Mouse (Mus musculus): ENCODE results near the gene BC049352. TPM values are rescaled to one million over a fixed set of nuclear protein-coding genes. Genes with fewer than 3 reads are reported as not detected.

The BC049352 gene
- polyA plus RNA-seq, 1 experiment: not detected

- H3K4me3 ChIP-seq (ENCODE audit: insufficient read depth, poor library complexity, severe bottlenecking): no peak overlapping the region
- TF ChIP-seq USF1 (IDR thresholded peaks at IDR 0.05; ENCODE audit: low read depth) (no peak), FOSL1 (IDR thresholded peaks at IDR 0.05; ENCODE audit: insufficient read depth, low read length, poor library complexity, severe bottlenecking) (no peak), MYOG (IDR thresholded peaks at IDR 0.05; ENCODE audit: control insufficient read depth, extremely low read depth, insufficient read length) (no peak), MAX (IDR thresholded peaks at IDR 0.05) (no peak), MYOD1 (IDR thresholded peaks at IDR 0.05; ENCODE audit: control insufficient read depth, insufficient read length, low read depth) (no peak), CEBPB (IDR thresholded peaks at IDR 0.05; ENCODE audit: low read depth) (no peak), CTCF (IDR thresholded peaks at IDR 0.05; ENCODE audit: control insufficient read depth, insufficient read depth, insufficient read length) (no peak)
- peaks cover 6% of the 10 kb centered on the region for H3K27me3 ChIP-seq (ENCODE audit: control insufficient read depth, insufficient read depth, insufficient read length)
- no peaks in the 10 kb centered on the region for H3K79me3 ChIP-seq (ENCODE audit: low read depth)
- no peaks in the 10 kb centered on the region for H3K36me3 ChIP-seq (ENCODE audit: control insufficient read depth, insufficient read depth)
- no peak overlapping the region for H3ac ChIP-seq (ENCODE audit: control insufficient read depth, insufficient read length, low read depth)
- no peaks in the 10 kb centered on the region for H3K79me2 ChIP-seq (ENCODE audit: control insufficient read depth, insufficient read depth)
These were observed 33.8 kb downstream of the BC049352 start for GRCm38 (mm10) chr9:45215526-45216179.

DNA sequence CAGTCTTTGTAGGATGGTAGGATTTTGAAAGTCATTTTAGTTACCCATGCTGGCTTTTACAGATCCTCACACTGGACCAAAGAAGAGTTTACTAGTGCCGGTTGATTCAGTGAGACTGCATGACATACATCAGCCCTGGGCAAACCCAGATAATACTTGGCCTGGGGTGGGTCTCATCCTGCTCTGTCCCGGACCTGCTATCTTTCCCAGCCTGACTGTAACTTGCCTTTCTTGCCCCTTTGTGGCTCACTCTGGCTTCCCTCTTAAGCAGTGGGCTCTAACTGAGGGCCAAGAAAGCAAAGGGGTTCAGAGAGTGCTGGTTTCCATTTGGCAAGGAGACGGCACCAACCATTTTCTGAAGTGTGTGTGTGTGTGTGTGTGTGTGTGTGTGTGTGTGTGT lies 37.8 kb downstream of the BC049352 start:
- peaks cover 6% of the 10 kb centered on the region for H3K27me3 ChIP-seq (ENCODE audit: control insufficient read depth, insufficient read depth, insufficient read length)
- TF ChIP-seq FOSL1 (IDR thresholded peaks at IDR 0.05; ENCODE audit: insufficient read depth, low read length, poor library complexity, severe bottlenecking) (no peak), CEBPB (IDR thresholded peaks at IDR 0.05; ENCODE audit: low read depth) (no peak), CTCF (IDR thresholded peaks at IDR 0.05; ENCODE audit: control insufficient read depth, insufficient read depth, insufficient read length) (no peak), MYOG (IDR thresholded peaks at IDR 0.05; ENCODE audit: control insufficient read depth, extremely low read depth, insufficient read length) (no peak), MYOD1 (IDR thresholded peaks at IDR 0.05; ENCODE audit: control insufficient read depth, insufficient read length, low read depth) (no peak), MAX (IDR thresholded peaks at IDR 0.05) (no peak), USF1 (IDR thresholded peaks at IDR 0.05; ENCODE audit: low read depth) (no peak)
- H3K79me3 ChIP-seq (ENCODE audit: low read depth): no peaks in the 10 kb centered on the region
- no peaks in the 10 kb centered on the region for H3K36me3 ChIP-seq (ENCODE audit: control insufficient read depth, insufficient read depth)
- no peak overlapping the region for H3ac ChIP-seq (ENCODE audit: control insufficient read depth, insufficient read length, low read depth)
- no peaks in the 10 kb centered on the region for H3K79me2 ChIP-seq (ENCODE audit: control insufficient read depth, insufficient read depth)
- no peak overlapping the region for H3K4me3 ChIP-seq (ENCODE audit: insufficient read depth, poor library complexity, severe bottlenecking)

DNA sequence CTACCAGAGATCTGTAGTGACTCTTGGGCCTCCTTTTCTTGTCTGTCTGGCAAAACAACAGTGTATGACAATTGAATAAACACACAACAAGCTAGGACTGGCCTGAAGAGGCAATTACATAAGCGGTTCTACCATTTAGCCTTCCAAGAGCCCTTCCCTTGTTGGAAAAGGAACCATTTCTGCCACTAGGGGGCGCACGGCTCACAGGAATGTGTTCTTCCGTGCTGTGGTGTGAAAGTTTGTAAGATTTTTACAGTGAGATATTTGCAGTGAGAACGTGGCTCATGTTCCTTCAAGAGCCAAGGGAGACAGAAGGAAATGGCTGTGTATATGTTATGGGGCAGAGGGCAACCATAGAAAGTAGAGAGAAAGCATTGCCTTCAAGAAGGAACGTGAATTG lies 39.8 kb downstream of the BC049352 start:
- Histone ChIP-seq H3K79me3 (ENCODE audit: low read depth) (no peaks in the 10 kb centered on the region), H3K4me3 (ENCODE audit: insufficient read depth, poor library complexity, severe bottlenecking) (no peak overlapping the region), H3ac (ENCODE audit: control insufficient read depth, insufficient read length, low read depth) (no peak overlapping the region), H3K79me2 (ENCODE audit: control insufficient read depth, insufficient read depth) (no peaks in the 10 kb centered on the region), H3K36me3 (ENCODE audit: control insufficient read depth, insufficient read depth) (no peaks in the 10 kb centered on the region), H3K27me3 (ENCODE audit: control insufficient read depth, insufficient read depth, insufficient read length) (peaks cover 9% of the 10 kb centered on the region)
- TF ChIP-seq MYOG (IDR thresholded peaks at IDR 0.05; ENCODE audit: control insufficient read depth, extremely low read depth, insufficient read length): no peak
- TF ChIP-seq FOSL1 (IDR thresholded peaks at IDR 0.05; ENCODE audit: insufficient read depth, low read length, poor library complexity, severe bottlenecking): no peak
- no peak for TF ChIP-seq USF1 (IDR thresholded peaks at IDR 0.05; ENCODE audit: low read depth)
- no peak for TF ChIP-seq MYOD1 (IDR thresholded peaks at IDR 0.05; ENCODE audit: control insufficient read depth, insufficient read length, low read depth)
- TF ChIP-seq CEBPB (IDR thresholded peaks at IDR 0.05; ENCODE audit: low read depth): no peak
- TF ChIP-seq MAX (IDR thresholded peaks at IDR 0.05): no peak
- no peak for TF ChIP-seq CTCF (IDR thresholded peaks at IDR 0.05; ENCODE audit: control insufficient read depth, insufficient read depth, insufficient read length)

- H3K4me3 ChIP-seq (ENCODE audit: insufficient read depth, poor library complexity, severe bottlenecking): no peak overlapping the region
- TF ChIP-seq FOSL1 (IDR thresholded peaks at IDR 0.05; ENCODE audit: insufficient read depth, low read length, poor library complexity, severe bottlenecking) (no peak), MYOD1 (IDR thresholded peaks at IDR 0.05; ENCODE audit: control insufficient read depth, insufficient read length, low read depth) (no peak), USF1 (IDR thresholded peaks at IDR 0.05; ENCODE audit: low read depth) (no peak), MYOG (IDR thresholded peaks at IDR 0.05; ENCODE audit: control insufficient read depth, extremely low read depth, insufficient read length) (no peak), MAX (IDR thresholded peaks at IDR 0.05) (no peak), CTCF (IDR thresholded peaks at IDR 0.05; ENCODE audit: control insufficient read depth, insufficient read depth, insufficient read length) (no peak), CEBPB (IDR thresholded peaks at IDR 0.05; ENCODE audit: low read depth) (no peak)
- H3K79me3 ChIP-seq (ENCODE audit: low read depth): no peaks in the 10 kb centered on the region
- peaks cover 9% of the 10 kb centered on the region for H3K27me3 ChIP-seq (ENCODE audit: control insufficient read depth, insufficient read depth, insufficient read length)
- H3K36me3 ChIP-seq (ENCODE audit: control insufficient read depth, insufficient read depth): no peaks in the 10 kb centered on the region
- H3K79me2 ChIP-seq (ENCODE audit: control insufficient read depth, insufficient read depth): no peaks in the 10 kb centered on the region
- H3ac ChIP-seq (ENCODE audit: control insufficient read depth, insufficient read length, low read depth): no peak overlapping the region
These were observed 47.6 kb downstream of the BC049352 start for GRCm38 (mm10) chr9:45229359-45229758.

DNA sequence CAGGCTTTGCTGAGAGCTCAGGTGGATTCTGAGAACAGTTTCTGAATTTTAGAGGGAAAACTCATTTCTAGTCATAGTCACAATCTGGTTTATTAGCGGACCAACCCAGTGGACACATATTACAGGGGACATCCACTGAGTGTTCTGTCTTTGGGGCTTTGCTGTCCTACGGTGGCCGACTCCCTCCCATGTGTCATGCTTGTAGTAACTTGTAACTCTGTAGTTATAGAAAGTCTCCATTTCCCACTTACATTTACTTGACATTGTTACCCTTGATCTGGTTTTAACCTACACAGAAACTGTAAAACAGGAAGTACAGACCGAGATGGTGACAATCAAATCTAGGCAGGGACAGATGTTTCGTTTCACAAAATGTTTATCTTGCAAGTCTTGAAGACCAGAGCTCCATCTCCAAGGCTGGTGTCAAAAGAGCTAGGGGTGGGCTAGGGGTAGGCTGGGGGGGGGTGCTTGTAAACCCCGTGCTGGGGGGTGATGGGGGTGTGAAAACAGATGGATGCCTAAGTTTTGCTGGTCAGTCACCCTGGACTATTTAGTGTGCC lies 53.9 kb downstream of the BC049352 start:
- Histone ChIP-seq H3K79me3 (ENCODE audit: low read depth) (no peaks in the 10 kb centered on the region), H3K79me2 (ENCODE audit: control insufficient read depth, insufficient read depth) (no peaks in the 10 kb centered on the region), H3K27me3 (ENCODE audit: control insufficient read depth, insufficient read depth, insufficient read length) (peaks cover 6% of the 10 kb centered on the region), H3ac (ENCODE audit: control insufficient read depth, insufficient read length, low read depth) (no peak overlapping the region), H3K4me3 (ENCODE audit: insufficient read depth, poor library complexity, severe bottlenecking) (no peak overlapping the region), H3K36me3 (ENCODE audit: control insufficient read depth, insufficient read depth) (no peaks in the 10 kb centered on the region)
- no peak for TF ChIP-seq CTCF (IDR thresholded peaks at IDR 0.05; ENCODE audit: control insufficient read depth, insufficient read depth, insufficient read length)
- TF ChIP-seq MYOD1 (IDR thresholded peaks at IDR 0.05; ENCODE audit: control insufficient read depth, insufficient read length, low read depth): no peak
- no peak for TF ChIP-seq USF1 (IDR thresholded peaks at IDR 0.05; ENCODE audit: low read depth)
- TF ChIP-seq MAX (IDR thresholded peaks at IDR 0.05): no peak
- TF ChIP-seq MYOG (IDR thresholded peaks at IDR 0.05; ENCODE audit: control insufficient read depth, extremely low read depth, insufficient read length): no peak
- TF ChIP-seq FOSL1 (IDR thresholded peaks at IDR 0.05; ENCODE audit: insufficient read depth, low read length, poor library complexity, severe bottlenecking): no peak
- no peak for TF ChIP-seq CEBPB (IDR thresholded peaks at IDR 0.05; ENCODE audit: low read depth)
